Mouse (Mus musculus): Measurements from ENCODE around the gene Osm. TPM values are rescaled to one million over a fixed set of nuclear protein-coding genes. Genes with fewer than 3 reads are reported as not detected.

Gene Osm
- 0.20 and 0.21 TPM in 2 replicates for polyA plus RNA-seq (2015; fragmentation: Nextera tagmentation; extraction: Ambion mirVana)

GRCm38 (mm10) chr11:4235665-4236545, at the start of gene Osm:
Gene Osm (plus strand): TSS chr11:4236420.
- H3K4me3 ChIP-seq (replicated peaks), result no peak within 1 kb of the TSS
- no peak within 1 kb of the TSS for H3K4me2 ChIP-seq (replicated peaks)
- ATAC-seq (ENCODE audit: insufficient number of reproducible peaks, low FRiP score, low TSS enrichment, low read depth), result no peak
- no peaks in the 10 kb centered on the region for H3K36me3 ChIP-seq
- WGBS, result 67% methylated on average over 16 of the region's 16 CpGs
- no peak within 1 kb of the TSS for H3K9ac ChIP-seq
- H3K4me1 ChIP-seq, result no peaks in the 10 kb centered on the region
- H3K9me3 ChIP-seq (replicated peaks), result no peaks in the 10 kb centered on the region
- H3K27ac ChIP-seq (replicated peaks), result no peak within 1 kb of the TSS
- no peaks in the 10 kb centered on the region for H3K27me3 ChIP-seq

- H3K4me2 ChIP-seq (replicated peaks), result peak within 1 kb of the TSS; percentile 80
- peak; percentile 98 for ATAC-seq (ENCODE audit: insufficient number of reproducible peaks, low FRiP score, low TSS enrichment, low read depth)
- no peaks in the 10 kb centered on the region for H3K9me3 ChIP-seq (replicated peaks)
- H3K36me3 ChIP-seq, result peaks cover 12% of the 10 kb centered on the region
- peak within 1 kb of the TSS; percentile 80 for H3K4me3 ChIP-seq (replicated peaks)
- H3K9ac ChIP-seq, result peak within 1 kb of the TSS; percentile 82
- peak within 1 kb of the TSS; percentile 86 for H3K27ac ChIP-seq (replicated peaks)
- under 1% methylated on average over 71 of the region's 71 CpGs for WGBS
- H3K27me3 ChIP-seq, result no peaks in the 10 kb centered on the region
- H3K4me1 ChIP-seq, result peaks cover 36% of the 10 kb centered on the region
These were observed 49.5 kb upstream of the Osm start, which contains the start of gene Tbc1d10a for GRCm38 (mm10) chr11:4186486-4187317. Gene Tbc1d10a (plus strand): TSS chr11:4186789.

DNA sequence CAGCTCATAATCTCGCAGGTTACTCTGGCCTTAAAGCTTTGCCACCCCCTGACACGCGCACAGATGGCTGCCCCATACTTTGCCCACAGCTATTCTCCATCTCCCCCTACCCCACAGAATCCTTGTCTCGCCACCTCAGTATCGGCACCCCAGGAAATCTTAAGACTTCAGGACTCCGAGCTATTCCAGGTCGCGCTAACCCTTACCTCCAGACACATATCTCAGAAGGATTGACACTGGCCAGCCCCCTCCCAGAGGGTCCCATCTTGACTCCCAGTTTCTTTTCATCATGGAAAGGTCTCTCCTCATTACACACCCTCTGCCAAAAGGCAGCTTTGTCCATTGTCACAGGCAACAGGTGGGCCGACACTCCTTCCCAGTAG, 48.9 kb upstream of the Osm start:
- Histone ChIP-seq H3K9ac (peak overlapping the region; percentile 82), H3K27me3 (no peaks in the 10 kb centered on the region), H3K4me2 (replicated peaks) (peak overlapping the region; percentile 80), H3K4me1 (peaks cover 43% of the 10 kb centered on the region), H3K9me3 (replicated peaks) (no peaks in the 10 kb centered on the region), H3K4me3 (replicated peaks) (peak overlapping the region; percentile 80), H3K36me3 (peaks cover 7% of the 10 kb centered on the region; the same call in 1 of the 2 replicates), H3K27ac (replicated peaks) (0 out of 2 replicates have a peak overlapping the region, but pooled peaks have one; percentile 86)
- 12% methylated on average over 9 of the region's 9 CpGs for WGBS
- ATAC-seq (ENCODE audit: insufficient number of reproducible peaks, low FRiP score, low TSS enrichment, low read depth), result no peak

DNA sequence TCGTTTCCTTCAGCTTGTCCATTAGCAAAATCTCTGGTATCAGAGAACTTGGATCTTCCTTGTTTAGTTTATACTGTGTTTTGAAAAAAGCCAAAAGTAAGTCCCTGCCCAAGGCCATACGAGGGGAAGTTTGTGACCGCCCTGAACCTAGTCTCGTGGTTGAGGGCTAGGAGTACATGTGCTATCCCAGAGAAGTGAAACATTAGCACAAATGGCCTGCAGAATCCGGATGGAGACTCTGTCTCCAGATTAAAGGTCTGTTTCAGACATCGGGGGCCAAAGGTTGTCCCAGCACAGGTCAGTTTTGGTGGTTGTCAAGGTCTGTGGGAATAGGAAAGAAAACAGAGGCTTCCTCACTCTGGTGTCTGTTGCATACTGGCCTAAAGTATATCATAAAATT, 47.0 kb upstream of the Osm start:
- no peak overlapping the region for H3K4me3 ChIP-seq (replicated peaks)
- no peaks in the 10 kb centered on the region for H3K27me3 ChIP-seq
- no peak overlapping the region for H3K27ac ChIP-seq (replicated peaks)
- H3K36me3 ChIP-seq, result no peaks in the 10 kb centered on the region
- no peak for ATAC-seq (ENCODE audit: insufficient number of reproducible peaks, low FRiP score, low TSS enrichment, low read depth)
- H3K9ac ChIP-seq, result no peak overlapping the region
- 81% methylated on average over 6 of the region's 6 CpGs for WGBS
- H3K4me2 ChIP-seq (replicated peaks), result peak overlapping the region; percentile 80; the same call in 1 of the 2 replicates
- peaks cover 52% of the 10 kb centered on the region for H3K4me1 ChIP-seq
- H3K9me3 ChIP-seq (replicated peaks), result no peaks in the 10 kb centered on the region

DNA sequence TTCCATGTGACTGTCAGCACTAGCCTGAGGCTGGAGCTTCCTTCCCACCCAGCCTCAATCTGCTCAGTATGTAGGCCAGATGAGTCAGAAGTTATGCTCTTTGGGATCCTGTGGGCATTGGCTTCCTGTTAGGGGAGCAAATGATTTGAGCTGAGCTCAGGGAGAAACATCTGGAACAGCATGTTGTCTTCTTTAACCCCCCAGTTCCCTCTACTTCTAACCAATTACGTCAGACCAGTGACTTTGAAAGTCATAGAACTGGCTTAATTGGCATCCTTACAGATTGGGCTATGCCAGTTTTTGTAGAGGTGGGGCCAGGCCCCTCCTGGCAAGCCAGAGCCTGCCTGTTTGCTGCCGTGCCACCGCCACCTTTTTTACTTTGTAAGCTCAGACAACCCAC, 45.5 kb upstream of the Osm start:
- Histone ChIP-seq H3K27me3 (no peaks in the 10 kb centered on the region), H3K36me3 (no peaks in the 10 kb centered on the region), H3K4me2 (replicated peaks) (no peak overlapping the region; the same call in 1 of the 2 replicates), H3K4me1 (peaks cover 52% of the 10 kb centered on the region), H3K27ac (replicated peaks) (peak overlapping the region; percentile 79), H3K9ac (no peak overlapping the region), H3K4me3 (replicated peaks) (no peak overlapping the region), H3K9me3 (replicated peaks) (no peaks in the 10 kb centered on the region)
- ATAC-seq (ENCODE audit: insufficient number of reproducible peaks, low FRiP score, low TSS enrichment, low read depth), result no peak
- 42% methylated on average over 3 of the region's 3 CpGs for WGBS

DNA sequence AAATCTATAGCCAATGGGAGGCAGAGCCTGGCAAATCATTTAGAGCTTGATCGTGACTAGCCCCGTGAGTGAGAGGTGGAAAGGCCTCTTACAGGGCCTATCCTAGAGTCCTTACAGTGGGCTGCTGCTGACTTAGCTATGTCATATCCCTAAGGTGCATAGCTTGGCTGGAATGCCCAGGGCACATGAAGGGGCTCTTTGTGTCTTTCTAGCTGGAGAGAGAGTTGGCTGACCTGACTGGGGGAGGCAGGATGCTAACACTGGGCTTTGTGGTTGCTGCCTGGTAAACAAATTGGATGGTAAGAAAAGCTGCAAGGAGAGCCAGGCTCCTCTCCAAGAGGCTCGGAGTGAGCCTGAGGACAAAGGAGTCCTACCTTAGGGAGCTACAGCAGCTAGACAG, 43.5 kb upstream of the Osm start:
- no peak overlapping the region for H3K9ac ChIP-seq
- no peak overlapping the region for H3K4me3 ChIP-seq (replicated peaks)
- ATAC-seq (ENCODE audit: insufficient number of reproducible peaks, low FRiP score, low TSS enrichment, low read depth), result no peak
- no peaks in the 10 kb centered on the region for H3K36me3 ChIP-seq
- H3K27me3 ChIP-seq, result no peaks in the 10 kb centered on the region
- peaks cover 64% of the 10 kb centered on the region for H3K4me1 ChIP-seq
- H3K4me2 ChIP-seq (replicated peaks), result no peak overlapping the region
- no peaks in the 10 kb centered on the region for H3K9me3 ChIP-seq (replicated peaks)
- peak overlapping the region; percentile 79 for H3K27ac ChIP-seq (replicated peaks)
- 50% methylated on average over 3 of the region's 3 CpGs for WGBS

GRCm38 (mm10) chr11:4193420-4193819, 42.8 kb upstream of the Osm start:
- no peaks in the 10 kb centered on the region for H3K27me3 ChIP-seq
- peaks cover 59% of the 10 kb centered on the region for H3K4me1 ChIP-seq
- H3K4me3 ChIP-seq (replicated peaks), result no peak overlapping the region
- H3K4me2 ChIP-seq (replicated peaks), result no peak overlapping the region
- H3K36me3 ChIP-seq, result no peaks in the 10 kb centered on the region
- no peaks in the 10 kb centered on the region for H3K9me3 ChIP-seq (replicated peaks)
- no peak overlapping the region for H3K27ac ChIP-seq (replicated peaks)
- ATAC-seq (ENCODE audit: insufficient number of reproducible peaks, low FRiP score, low TSS enrichment, low read depth), result no peak
- no peak overlapping the region for H3K9ac ChIP-seq

DNA sequence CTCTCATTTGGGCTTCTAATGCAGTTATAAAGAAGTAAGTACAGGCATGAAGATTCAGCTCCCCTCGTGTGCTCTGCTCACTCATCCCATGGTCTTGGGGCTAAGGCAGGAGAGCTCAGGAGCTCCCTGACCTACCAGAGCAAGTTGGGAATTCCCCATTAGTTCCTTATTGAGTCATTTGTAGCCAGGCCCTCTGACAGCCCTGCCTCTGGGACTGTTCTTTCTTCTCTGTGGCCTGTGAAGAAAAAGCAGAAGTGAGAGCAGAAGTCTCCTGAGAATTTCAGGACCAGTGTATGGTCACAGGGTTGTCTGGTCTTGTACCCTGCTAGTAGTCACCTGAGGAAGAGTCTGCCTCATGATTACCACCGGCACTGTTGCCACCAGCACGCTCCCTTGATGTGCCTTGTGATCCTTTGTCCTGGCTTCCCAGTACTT, 40.6 kb upstream of the Osm start:
- Histone ChIP-seq H3K4me2 (replicated peaks) (no peak overlapping the region), H3K36me3 (no peaks in the 10 kb centered on the region), H3K27ac (replicated peaks) (no peak overlapping the region), H3K9ac (no peak overlapping the region), H3K4me1 (peaks cover 54% of the 10 kb centered on the region), H3K27me3 (no peaks in the 10 kb centered on the region), H3K4me3 (replicated peaks) (no peak overlapping the region), H3K9me3 (replicated peaks) (no peaks in the 10 kb centered on the region)
- WGBS, result 73% methylated on average over 3 of the region's 3 CpGs
- no peak for ATAC-seq (ENCODE audit: insufficient number of reproducible peaks, low FRiP score, low TSS enrichment, low read depth)

- Histone ChIP-seq H3K4me1 (peaks cover 45% of the 10 kb centered on the region), H3K36me3 (no peaks in the 10 kb centered on the region), H3K9ac (no peak overlapping the region), H3K27ac (replicated peaks) (no peak overlapping the region), H3K9me3 (replicated peaks) (no peaks in the 10 kb centered on the region), H3K27me3 (no peaks in the 10 kb centered on the region), H3K4me2 (replicated peaks) (no peak overlapping the region), H3K4me3 (replicated peaks) (no peak overlapping the region)
- ATAC-seq (ENCODE audit: insufficient number of reproducible peaks, low FRiP score, low TSS enrichment, low read depth), result no peak
- 62% methylated on average over 8 of the region's 8 CpGs for WGBS
These were observed 39.6 kb upstream of the Osm start for GRCm38 (mm10) chr11:4196636-4197035.

GRCm38 (mm10) chr11:4197691-4198090, 38.5 kb upstream of the Osm start:
- Histone ChIP-seq H3K27me3 (no peaks in the 10 kb centered on the region), H3K4me3 (replicated peaks) (no peak overlapping the region), H3K4me2 (replicated peaks) (no peak overlapping the region), H3K27ac (replicated peaks) (no peak overlapping the region), H3K9ac (no peak overlapping the region), H3K36me3 (no peaks in the 10 kb centered on the region), H3K4me1 (peaks cover 34% of the 10 kb centered on the region), H3K9me3 (replicated peaks) (no peaks in the 10 kb centered on the region)
- WGBS, result 71% methylated on average over 1 of the region's 1 CpGs
- ATAC-seq (ENCODE audit: insufficient number of reproducible peaks, low FRiP score, low TSS enrichment, low read depth), result peak; percentile 17; the same call in 1 of the 2 replicates

GRCm38 (mm10) chr11:4201981-4202700, 34.1 kb upstream of the Osm start:
- ATAC-seq (ENCODE audit: insufficient number of reproducible peaks, low FRiP score, low TSS enrichment, low read depth), result no peak
- WGBS, result 68% methylated on average over 11 of the region's 11 CpGs
- H3K9me3 ChIP-seq (replicated peaks), result no peaks in the 10 kb centered on the region

More at GRCm38 (mm10) chr11:4201981-4202700, 34.1 kb upstream of the Osm start:
- H3K27ac ChIP-seq (replicated peaks), result no peak overlapping the region
- no peaks in the 10 kb centered on the region for H3K27me3 ChIP-seq
- H3K36me3 ChIP-seq, result peaks cover 15% of the 10 kb centered on the region
- H3K4me1 ChIP-seq, result peaks cover 20% of the 10 kb centered on the region
- no peak overlapping the region for H3K4me3 ChIP-seq (replicated peaks)
- H3K4me2 ChIP-seq (replicated peaks), result no peak overlapping the region
- no peak overlapping the region for H3K9ac ChIP-seq
